Mouse (Mus musculus): ENCODE measurements around the gene Igfbp5.

The Igfbp5 gene

GRCm38 (mm10) chr1:72874287-72875211, at the start of gene Igfbp5:
Gene Igfbp5 (minus strand): TSS chr1:72874884.
- peak in 1 of 2 experiments; percentile 72 for DNase-seq (ENCODE audit: low spot score in 2 of 2)

- peak in 1 of 2 experiments; percentile 8 for DNase-seq (ENCODE audit: low spot score in 2 of 2)
Measured at GRCm38 (mm10) chr1:72914815-72915214, 40.1 kb upstream of the Igfbp5 start.

GRCm38 (mm10) chr1:72913073-72913472, 38.4 kb upstream of the Igfbp5 start:
- DNase-seq (ENCODE audit: low spot score in 2 of 2) = no peak

DNA sequence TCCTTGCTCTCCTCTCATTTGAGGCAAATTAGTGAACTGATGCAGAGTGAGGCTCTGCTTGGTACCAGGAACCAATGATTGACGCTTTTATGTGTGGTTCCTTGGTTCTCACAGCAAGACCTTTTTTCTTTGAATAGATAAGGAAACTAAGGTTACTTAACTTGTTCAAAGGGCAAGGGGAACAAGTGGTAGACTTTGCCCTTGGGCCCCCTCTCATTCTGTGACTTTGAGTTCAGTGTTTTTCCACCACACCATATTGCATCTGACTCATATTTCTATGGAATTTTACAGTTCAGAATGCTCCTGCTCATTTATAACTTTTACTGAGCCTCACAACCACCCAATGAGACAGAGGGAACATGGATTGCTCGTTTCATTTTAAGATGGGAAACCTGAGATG, 21.1 kb upstream of the Igfbp5 start:
- no peak for DNase-seq (ENCODE audit: low spot score in 2 of 2)

DNA sequence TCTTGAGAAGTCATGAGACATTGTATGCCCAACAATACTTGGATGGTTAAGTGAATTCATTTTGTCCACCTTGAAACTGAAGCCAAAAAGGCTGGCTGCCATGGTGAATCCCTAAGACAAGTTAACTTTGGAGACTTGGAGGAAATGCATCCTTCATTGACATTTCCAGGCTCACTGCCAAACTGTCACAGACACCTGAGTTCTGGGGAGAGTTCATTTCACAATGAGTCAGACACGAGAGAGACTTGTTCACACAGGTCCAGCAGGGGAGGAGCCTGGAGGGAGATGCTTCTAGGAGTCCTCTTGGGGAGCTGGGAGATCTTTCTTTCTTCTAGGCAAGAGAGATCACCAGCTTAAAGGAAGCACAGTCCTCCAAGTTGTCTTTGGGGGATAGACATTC, 13.2 kb upstream of the Igfbp5 start:
- DNase-seq (ENCODE audit: low spot score in 2 of 2) = no peak

DNA sequence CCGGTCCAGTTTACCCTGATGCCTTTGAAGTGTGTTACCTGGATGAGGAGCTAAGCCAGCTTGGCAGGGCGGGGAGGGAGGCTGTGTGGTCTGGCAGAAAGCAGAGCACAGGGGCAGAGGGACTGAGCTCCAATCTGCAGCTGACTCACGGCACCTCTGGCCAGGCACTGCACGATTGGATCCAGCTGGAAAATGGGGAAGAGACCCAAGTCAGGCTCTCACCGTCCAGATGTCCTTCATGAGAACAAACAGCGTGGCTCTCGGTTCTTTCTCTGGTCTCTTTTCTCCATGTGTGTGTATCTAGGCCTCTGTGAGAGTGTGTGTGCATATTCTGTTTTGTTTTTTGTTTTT, 11.1 kb upstream of the Igfbp5 start:
- no peak for DNase-seq (ENCODE audit: low spot score in 2 of 2)

DNA sequence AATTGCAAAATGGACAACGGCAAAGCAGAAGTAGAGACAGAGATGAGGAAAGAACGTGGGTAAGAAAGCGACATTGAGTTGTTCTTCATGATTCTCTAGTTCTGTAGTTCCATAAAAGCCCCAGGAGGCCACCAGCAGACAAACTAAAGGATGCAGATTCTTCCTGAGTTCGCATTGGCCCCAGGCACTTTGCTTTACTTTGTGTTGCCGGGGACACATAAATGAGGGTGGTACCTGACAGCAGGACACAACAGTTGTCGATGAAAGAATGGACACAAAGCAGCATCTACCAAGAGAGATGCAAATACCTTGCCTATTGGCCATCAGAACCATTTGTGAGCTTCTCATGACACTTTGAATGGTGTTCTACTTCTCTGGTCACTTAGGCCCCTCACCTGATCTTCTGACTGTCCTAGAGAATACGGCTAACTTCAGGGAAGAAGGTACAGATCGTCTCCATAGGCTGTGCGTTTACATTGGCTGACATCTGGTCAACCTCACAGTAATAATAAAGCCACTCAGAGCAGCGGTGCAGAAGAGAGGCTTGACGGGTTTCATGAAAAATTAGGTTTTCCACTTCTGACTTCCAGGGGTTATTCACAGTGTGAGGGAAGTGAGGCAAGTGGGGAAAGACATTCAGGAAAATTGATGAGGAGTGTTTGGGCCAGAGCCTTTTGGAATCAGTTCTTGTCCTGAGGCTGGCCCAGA, 10.6 kb upstream of the Igfbp5 start:
- no peak for DNase-seq (ENCODE audit: low spot score in 2 of 2)

GRCm38 (mm10) chr1:72879319-72879634, 4.6 kb upstream of the Igfbp5 start:
- DNase-seq (ENCODE audit: low spot score in 2 of 2) = no peak

- no peak for DNase-seq (ENCODE audit: low spot score in 2 of 2)
Measured at GRCm38 (mm10) chr1:72878473-72879318, 4.0 kb upstream of the Igfbp5 start.

GRCm38 (mm10) chr1:72877892-72878291, 3.2 kb upstream of the Igfbp5 start:
- DNase-seq (ENCODE audit: low spot score in 2 of 2) = peak; percentile 68 to 74

DNA sequence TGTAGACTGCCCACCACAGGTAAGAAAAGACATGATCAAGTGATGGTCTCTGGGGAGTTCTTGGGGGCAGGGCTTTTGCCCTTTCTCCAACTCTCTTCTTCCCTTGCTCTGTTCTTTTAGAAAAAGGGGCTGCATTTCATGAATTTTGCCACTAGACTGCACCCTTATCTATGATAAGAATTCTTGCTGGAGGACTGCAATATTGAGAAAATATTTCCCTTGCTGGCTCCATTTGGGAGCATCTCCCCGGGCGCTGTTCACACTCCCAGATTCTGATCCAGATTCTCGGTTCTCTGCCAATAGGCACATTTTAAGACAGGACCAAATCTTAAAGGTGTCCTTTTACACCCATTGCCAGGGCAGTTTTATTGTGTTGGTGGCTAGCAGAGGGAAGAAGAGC, 1.4 kb upstream of the Igfbp5 start:
- no peak for DNase-seq (ENCODE audit: low spot score in 2 of 2)

DNA sequence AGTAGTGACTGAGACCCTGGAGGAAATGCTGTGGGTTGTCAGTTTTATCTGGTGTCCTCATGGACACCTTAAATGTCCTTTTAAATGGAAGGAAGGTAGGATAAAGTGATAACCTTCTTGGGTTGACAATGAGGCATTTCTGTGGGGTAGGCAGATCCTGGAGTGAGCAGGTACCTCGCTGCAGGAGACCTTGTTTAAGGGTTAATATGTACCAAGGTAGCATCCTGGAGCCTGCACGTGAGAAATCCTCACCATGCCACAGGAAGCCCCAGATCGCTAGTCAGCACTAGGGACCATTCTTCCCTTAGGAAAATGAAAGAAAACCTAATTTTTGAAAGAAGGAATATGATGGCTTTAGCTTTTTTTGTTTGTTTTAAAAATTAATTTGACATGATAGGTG, 1.0 kb upstream of the Igfbp5 start:
- no peak for DNase-seq (ENCODE audit: low spot score in 2 of 2)

DNA sequence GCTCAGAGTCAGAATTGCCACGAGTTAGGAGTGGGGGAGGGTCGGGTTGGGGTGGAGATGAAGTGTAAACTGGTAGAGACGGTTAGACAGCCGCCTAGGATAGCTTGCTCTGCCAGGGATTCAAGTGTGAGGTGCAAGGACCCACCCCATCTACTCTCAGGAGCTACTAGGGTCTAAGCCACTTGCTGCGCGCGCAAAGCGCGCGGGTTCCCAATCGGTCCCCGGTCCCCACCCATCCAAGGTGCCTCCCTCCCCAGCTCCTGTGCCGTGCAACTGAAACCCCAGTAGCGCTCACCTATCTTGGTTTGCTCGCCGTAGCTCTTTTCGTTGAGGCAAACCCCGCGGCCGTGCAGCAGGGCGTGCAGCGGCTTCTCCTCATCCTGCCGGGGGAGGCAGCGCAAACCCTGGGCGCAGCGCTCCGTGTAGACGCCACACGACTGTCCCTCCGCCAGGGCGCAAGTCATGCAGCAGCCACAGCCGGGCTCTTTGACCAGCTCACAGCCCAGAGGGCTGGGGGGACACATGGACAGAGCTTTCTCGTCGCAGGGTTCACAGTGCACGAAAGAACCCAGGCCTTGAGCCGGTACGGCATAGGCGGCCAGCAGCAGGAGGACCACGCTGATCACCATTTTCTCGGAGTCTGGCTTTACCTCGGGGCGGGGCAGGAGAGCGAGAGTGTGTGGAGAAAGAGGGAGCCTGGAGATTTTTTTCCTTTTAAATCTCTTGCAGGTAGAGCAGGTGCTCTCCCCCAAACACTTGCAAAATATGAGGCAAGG, 985 bp downstream of the Igfbp5 start:
- DNase-seq (ENCODE audit: low spot score in 2 of 2) = peak; percentile 75 to 79

GRCm38 (mm10) chr1:72873078-72873477, 1.6 kb downstream of the Igfbp5 start:
- DNase-seq (ENCODE audit: low spot score in 2 of 2) = no peak

DNA sequence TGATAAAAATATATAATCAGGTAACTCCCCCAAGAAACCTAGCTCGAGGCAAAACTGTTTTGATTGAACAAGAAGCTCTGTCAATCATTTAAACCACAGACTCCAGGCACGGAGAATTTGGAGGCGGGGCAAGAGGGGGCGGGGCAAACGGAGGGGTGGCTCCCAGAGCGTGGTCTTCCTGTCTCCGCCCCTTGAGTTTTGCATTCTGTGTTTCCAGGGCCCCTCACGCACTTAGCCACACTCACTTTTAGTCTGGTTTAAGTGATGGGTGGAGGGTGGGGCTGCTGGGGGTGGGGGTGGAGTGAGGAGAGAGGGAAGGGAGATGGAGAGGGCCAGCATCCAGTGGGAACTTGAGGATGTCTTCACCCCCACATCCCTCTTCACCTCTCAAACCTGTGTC, 2.2 kb downstream of the Igfbp5 start:
- DNase-seq (ENCODE audit: low spot score in 2 of 2) = peak in 1 of 2 experiments; percentile 65

GRCm38 (mm10) chr1:72871697-72872411, 2.8 kb downstream of the Igfbp5 start:
- DNase-seq (ENCODE audit: low spot score in 2 of 2) = peak; percentile 67 to 72

GRCm38 (mm10) chr1:72871337-72871696, 3.4 kb downstream of the Igfbp5 start:
- no peak for DNase-seq (ENCODE audit: low spot score in 2 of 2)

GRCm38 (mm10) chr1:72870615-72871336, 3.9 kb downstream of the Igfbp5 start:
- peak; percentile 93 for DNase-seq (ENCODE audit: low spot score in 2 of 2)

- peak; percentile 63 to 65 for DNase-seq (ENCODE audit: low spot score in 2 of 2)
Measured at GRCm38 (mm10) chr1:72869681-72870614, 4.7 kb downstream of the Igfbp5 start.

Measured in right cerebral cortex, adult 2 months (tissue).